Comparison of ENCODE assay signal across 10 mouse cellular contexts in genomic region chr5:64075506-64075905, GRCm38 (mm10). TPM values are rescaled to one million over a fixed set of nuclear protein-coding genes. Genes with fewer than 3 reads are reported as not detected.
DNase-seq lines count a peak whose midpoint lies in the region; ATAC-seq lines count a peak whose summit lies in the region.
"Had no signal": no experiment of that assay in that cellular context is flagged by ENCODE, and none has a peak within 500 bp of the region (broad histone marks: within the 10 kb centered on the region; RNA-seq: fewer than 3 reads in every experiment).

No protein-coding gene starts in this region.

- H3K9ac ChIP-seq in forebrain, embryonic 16.5 days (replicated peaks; ENCODE audit: low read depth, low read length) = no peak overlapping the region
- H3K9ac ChIP-seq: hindbrain, embryonic 15.5 days; liver, embryonic 15.5 days had no signal

- 40% methylated on average over 3 of the region's 3 CpGs for WGBS in forebrain, embryonic 16.5 days

- H3K27me3 ChIP-seq in forebrain, embryonic 16.5 days (replicated peaks; ENCODE audit: control insufficient read depth, insufficient read depth, low read length) = no peaks in the 10 kb centered on the region
- H3K27me3 ChIP-seq: hindbrain, embryonic 15.5 days; liver, embryonic 15.5 days had no signal

- DNase-seq in CD4-positive, CD25-positive, alpha-beta regulatory T cell, adult 2 months (ENCODE audit: low read depth, low spot score) = peak; percentile 68
- peak; percentile 48 for DNase-seq in layer of hippocampus, adult 11-12 months (ENCODE audit: low spot score)
- DNase-seq in layer of hippocampus, postnatal 36 days = no peak
- DNase-seq in MEL-GATA-1-ER (ENCODE audit: extremely low read depth, low read depth) = peak; percentile 30
- DNase-seq in lung, postnatal 10 days = peak; percentile 51

- H3K9me3 ChIP-seq in forebrain, embryonic 16.5 days (ENCODE audit: control insufficient read depth, low read length) = no peaks in the 10 kb centered on the region
- H3K9me3 ChIP-seq: hindbrain, embryonic 15.5 days; liver, embryonic 15.5 days had no signal

- no peak overlapping the region for H3K4me3 ChIP-seq in forebrain, embryonic 16.5 days (replicated peaks; ENCODE audit: low read length)
- H3K4me3 ChIP-seq: hindbrain, embryonic 15.5 days; liver, embryonic 15.5 days had no signal

- H3K36me3 ChIP-seq in forebrain, embryonic 16.5 days (ENCODE audit: control insufficient read depth, insufficient read depth) = no peaks in the 10 kb centered on the region
- H3K36me3 ChIP-seq: hindbrain, embryonic 15.5 days; liver, embryonic 15.5 days had no signal

- no peak overlapping the region for H3K4me2 ChIP-seq in forebrain, embryonic 16.5 days (ENCODE audit: low read length)
- H3K4me2 ChIP-seq: hindbrain, embryonic 15.5 days; liver, embryonic 15.5 days had no signal

- ATAC-seq in CD4-positive, CD25-positive, alpha-beta regulatory T cell, adult 4 months = no peak
- ATAC-seq in forebrain, embryonic 16.5 days = no peak
- ATAC-seq in erythroblast, adult 5-6 weeks (replicated peaks; ENCODE audit: low FRiP score, poor library complexity, severe bottlenecking) = no peak

- peaks cover 9% of the 10 kb centered on the region for H3K4me1 ChIP-seq in forebrain, embryonic 16.5 days (replicated peaks; ENCODE audit: control insufficient read depth, insufficient read depth, low read length)
- H3K4me1 ChIP-seq: hindbrain, embryonic 15.5 days; liver, embryonic 15.5 days had no signal

- no peak overlapping the region for H3K27ac ChIP-seq in forebrain, embryonic 16.5 days (ENCODE audit: low read length)
- H3K27ac ChIP-seq: hindbrain, embryonic 15.5 days; liver, embryonic 15.5 days had no signal

RNA-seq across cellular contexts. Expression of gene Pgm2, which starts 17.2 kb away (rescaled TPM):
- 10 to 100 TPM; 20.3 to 25.4 TPM for polyA plus RNA-seq in CD4-positive, CD25-positive, alpha-beta regulatory T cell, adult 4 months (2017; shearing (Covaris generic))
- 10 to 100 TPM in 1 of 2 experiments, 1 to 10 TPM in 1; 8.3 to 10.0 TPM for total RNA-seq in layer of hippocampus, postnatal 36 days (2021)
- 23.6 and 29.2 TPM in 2 replicates for polyA plus RNA-seq in forebrain, embryonic 16.5 days (2015; fragmentation: Nextera tagmentation; extraction: Ambion mirVana)
- total RNA-seq in erythroblast, adult 5-6 weeks (2015; ENCODE audit: low replicate concordance) = 7.1 and 10.0 TPM in 2 replicates
- 8.3 and 11.8 TPM in 2 replicates for total RNA-seq in erythroblast, adult 5-6 weeks (2017; ENCODE audit: low replicate concordance)

Comparison
In these comparisons a context has a peak if more than half of its experiments do, and no peak if none do; other contexts are left out.
1. DNase-seq: peak in CD4-positive, CD25-positive, alpha-beta regulatory T cell, adult 2 months (single experiment), layer of hippocampus, adult 11-12 months (single experiment), MEL-GATA-1-ER (single experiment) and lung, postnatal 10 days (single experiment); none in layer of hippocampus, postnatal 36 days (0 of 2).